Mouse (Mus musculus) urinary bladder, postnatal 25 days (tissue): ENCODE results near the gene Eya2.
"Not testable (repeated sequence)": the region's sequence is repeated elsewhere in the genome, so short reads cannot be mapped to it uniquely, and the experiment has no call there.

Source experiments
- DNase-seq: peaks from one replicate; pipeline ENCODE4 v3.0.0; 2022; ENCODE audit warnings: low spot score

The Eya2 gene

DNA sequence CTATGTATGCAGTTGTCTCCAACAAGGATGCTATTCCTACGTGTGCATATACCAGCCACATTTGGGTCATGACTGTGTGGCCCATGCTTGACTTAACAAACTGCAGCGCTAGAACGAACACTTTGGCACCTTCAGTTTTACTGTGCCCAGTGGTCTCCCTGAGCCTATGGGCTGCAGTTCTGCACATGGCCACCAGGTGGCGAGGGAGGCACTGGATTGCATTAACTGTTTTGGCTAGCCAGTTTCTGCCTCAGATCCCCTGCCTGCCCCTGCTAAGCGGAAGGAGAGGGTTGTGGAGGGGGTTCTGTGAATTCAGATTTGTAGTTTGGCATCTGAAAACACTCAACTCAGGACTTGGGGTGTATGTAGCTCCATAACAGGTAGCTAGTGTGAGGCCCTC is 187.5 kb downstream of the Eya2 start:
- peak; percentile 66 for DNase-seq

DNA sequence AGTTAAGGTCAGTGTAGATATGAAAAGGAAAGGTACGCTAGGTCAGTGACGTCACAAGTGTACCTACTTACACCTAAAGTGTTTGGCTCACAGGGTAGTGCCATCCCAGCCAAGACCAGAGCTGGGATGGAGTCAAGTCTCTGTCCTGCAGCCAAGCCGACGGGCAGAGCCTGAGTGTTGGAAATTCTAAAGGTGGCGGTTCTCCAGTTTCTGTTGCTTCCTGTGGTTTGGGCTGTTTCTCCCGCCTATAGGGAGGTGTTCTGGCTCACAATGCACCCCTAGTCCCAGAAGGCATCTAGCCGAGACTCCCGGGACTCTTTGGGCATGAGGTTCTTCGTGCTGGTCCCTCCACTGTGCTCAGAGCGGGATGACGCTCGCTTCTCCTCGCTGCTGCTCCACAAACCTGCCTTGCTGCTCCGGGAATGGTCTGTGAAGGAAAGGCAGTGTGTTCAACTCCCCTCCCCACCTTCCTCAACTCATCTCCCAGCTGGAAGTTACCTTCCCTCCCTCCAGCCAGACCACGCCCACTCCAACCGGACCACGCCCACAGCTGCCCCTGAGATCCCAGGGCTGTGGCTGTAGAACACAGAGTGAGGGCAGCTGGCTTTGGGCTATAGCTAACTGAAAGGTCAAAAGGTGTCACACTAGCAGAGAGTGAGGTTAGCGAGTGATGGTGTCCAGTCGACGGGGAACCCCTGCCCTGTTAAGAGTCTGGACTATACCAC is 190.6 kb downstream of the Eya2 start:
- DNase-seq = no peak

DNA sequence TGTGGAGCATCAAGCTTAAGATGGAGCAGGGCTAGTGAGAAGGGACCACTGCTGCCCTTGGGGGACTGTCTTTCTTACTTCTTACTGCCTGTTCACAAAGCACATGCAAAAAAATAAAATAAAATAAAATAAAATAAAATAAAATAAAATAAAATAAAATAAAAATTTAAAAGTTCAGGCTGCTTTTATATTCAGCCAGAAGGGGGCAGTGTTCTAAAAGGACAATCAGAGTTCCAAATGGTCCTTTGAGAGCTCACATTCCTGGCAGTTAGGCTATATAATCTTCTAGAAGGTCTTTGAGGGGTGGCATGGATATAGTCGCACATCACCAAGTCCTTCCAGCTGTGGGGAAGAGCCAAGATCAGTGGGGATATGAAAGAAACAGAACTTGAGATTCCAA is 191.6 kb downstream of the Eya2 start:
- no peak for DNase-seq

DNA sequence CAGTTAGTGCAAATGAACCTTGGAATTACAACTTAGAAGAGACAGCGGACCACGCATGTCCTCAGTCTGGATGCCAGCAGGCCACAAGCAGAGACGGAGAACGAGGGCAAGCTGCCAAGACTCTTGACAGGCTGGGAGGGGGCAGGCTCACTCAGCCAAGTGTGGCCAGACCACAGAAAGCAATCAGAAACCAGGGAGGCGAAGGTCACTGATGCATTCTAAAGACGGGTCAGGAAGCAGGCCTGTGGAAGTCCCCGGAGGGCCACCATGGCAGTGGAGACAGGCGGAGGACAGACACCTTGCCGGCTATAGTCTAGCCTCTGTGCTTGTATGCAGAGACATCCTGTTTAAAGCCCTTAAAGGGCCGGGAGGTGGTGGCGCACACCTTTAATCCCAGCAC is 193.2 kb downstream of the Eya2 start:
- no peak for DNase-seq

DNA sequence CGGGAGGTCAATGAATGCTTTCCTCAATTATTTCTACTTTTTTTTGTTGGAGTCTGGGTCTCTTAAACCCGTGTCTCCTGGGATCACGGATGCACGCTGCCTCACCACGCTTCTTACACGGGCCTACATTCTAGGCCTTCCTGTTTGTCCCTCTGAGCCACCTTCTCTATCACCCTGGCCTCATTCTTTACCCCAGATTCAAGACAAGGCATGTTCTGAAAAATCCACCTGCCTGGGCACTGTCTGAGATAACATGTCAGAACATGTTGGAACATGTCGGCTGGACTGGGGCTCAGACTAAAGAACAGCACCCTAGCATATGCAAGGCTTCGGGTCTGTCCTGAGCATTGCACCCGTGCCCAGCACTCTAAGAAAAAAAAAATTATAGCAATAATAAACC is 194.0 kb downstream of the Eya2 start:
- no peak for DNase-seq

DNA sequence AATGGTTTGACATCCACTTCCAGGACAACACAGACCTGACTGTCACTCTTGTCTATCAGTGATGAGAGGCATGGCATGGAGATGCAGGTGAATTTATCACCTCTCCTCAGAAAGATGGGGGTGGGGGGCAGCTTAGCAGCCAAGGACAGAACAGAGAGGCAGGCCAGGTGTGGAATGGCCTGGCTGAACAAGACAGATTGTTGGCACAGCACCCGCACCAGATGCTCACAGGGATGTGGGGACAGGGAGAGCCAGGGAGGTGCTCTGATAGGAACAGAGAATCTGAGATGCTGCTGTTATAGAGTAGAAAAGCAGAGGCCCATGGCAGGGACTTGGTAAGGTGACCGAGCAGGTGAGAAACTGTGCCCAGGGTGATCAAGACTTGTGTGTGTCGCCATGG is 194.8 kb downstream of the Eya2 start:
- no peak for DNase-seq

DNA sequence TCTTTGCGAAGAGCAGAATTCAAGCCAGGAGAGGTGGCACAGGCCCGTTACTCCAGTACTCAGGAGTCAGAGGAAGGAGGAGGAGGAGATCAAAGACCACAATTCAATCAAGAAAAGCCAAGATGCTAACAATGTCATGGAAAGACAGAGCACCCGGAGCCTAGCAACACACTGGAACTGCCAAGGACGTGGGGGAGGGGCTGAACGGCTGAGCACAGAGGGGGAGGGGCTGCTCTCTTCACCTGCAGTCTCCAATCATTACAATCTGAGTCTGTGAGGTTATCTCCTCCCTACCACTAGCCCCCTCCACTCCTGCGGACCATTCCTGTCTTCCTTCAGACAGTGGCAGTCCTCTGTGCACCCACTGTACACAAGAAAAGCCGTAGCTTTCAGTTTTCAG is 196.2 kb downstream of the Eya2 start:
- no peak for DNase-seq

DNA sequence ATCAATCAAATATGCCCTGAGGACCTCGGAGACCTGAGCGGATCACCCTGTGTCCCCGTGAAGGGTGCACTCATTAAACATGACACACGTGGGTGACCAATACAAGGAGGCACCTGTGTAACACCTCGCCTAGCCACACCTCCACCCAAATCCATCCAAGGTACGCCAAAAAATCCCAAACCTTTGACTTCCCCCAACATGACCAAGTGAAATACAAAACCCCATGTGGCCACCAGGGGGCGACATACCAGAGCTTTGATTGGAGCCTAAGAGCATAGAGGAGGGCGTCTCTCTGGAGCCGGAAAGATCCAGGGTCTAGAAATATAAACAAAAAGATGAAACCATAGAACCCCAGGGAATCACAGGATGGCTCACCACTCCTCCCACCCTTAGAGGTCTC is 196.8 kb downstream of the Eya2 start:
- DNase-seq = peak; percentile 52

DNA sequence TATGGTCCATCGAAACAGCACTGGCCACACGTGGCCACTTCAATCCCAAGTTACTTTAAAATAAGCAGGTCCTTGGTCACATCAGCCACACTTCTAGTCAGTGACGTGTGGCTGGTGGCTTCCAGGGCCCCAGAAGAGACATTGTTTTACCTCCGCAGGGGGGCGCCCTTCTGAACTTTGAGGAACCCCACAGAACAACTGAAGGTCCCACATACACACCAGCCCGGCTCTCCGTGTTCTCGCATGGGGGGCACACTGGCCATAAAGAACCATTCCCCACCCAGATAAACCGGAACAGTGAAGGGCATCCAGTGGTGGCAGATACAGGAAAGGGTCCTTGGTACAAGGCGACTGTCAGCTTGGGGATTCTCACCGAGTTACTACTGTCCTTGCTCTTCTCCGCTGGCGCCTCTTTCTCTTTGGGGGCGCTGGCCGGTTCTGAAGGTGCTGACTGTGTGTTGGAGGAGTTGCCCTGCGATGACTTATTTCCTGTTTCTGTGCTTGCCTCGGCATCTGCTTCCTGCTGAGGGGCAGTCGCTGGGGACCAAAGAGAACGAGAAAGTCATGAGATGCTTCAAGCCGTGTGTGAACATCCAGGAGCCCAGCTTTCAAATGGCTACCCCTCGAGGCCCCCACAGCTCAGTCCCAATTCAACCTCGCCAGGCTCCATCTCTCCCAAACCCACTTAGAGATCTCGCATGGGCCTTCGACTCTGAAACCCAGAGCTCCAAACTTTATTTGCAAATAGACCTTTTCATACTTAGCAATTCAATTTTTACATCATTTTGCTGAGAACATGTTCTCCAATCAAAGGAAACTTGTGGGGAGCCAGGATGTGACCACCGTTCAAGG is 197.8 kb downstream of the Eya2 start:
- no peak for DNase-seq

DNA sequence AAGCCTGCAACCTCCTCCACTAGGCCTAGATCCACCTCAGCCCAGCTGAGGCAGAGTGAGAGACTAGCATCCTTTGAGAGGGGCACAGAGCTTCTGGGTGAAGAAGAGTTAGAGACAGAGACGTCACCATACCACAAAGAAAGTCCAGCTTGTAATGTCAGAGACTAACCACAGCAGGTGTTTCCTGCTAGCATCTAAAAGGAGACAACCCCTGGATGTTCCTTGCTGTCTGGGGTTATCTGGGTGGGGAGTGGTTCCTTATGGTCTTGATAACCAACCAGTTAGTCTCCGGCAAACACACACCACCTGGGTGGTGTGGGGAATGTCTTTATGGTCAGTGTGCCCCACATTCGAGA is 198.4 kb downstream of the Eya2 start:
- no peak for DNase-seq

DNA sequence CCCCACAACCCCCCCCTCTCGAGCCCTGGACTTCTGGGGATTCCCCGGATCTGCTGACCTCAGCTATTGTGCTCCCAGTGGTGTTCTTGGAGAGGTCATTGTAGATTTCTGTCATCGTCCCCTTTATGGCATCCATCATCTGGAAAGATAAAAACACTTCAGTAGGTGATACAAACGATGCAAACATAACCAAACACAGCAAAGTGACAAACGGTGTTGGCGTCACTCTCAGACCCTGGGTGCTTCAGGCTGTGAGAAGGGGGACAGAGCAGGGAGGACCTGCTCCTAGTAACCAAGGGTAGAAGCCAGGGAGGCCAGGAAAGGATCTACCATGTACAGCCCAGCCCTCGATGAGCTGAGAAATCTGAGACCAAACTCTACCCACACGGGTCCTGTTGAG is 203.0 kb downstream of the Eya2 start:
- DNase-seq = no peak

DNA sequence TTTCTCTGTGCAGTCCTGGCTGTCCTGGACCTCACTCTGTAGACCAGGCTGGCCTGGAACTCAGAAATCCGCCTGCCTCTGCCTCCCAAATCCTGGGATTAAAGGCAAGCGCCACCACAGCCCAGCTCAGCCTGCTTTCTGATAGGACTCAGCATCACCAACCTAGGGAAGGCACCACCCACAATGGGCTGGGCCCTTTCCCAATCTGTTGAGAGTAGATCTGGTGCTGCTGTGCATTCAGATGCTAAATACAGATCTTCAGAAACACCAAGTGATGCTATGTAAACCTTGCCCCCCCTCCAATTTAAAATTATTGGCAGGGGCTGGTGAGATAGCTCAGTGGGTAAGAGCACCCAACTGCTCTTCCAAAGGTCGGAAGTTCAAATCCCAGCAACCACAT is 205.3 kb downstream of the Eya2 start:
- DNase-seq = not testable (repeated sequence)

DNA sequence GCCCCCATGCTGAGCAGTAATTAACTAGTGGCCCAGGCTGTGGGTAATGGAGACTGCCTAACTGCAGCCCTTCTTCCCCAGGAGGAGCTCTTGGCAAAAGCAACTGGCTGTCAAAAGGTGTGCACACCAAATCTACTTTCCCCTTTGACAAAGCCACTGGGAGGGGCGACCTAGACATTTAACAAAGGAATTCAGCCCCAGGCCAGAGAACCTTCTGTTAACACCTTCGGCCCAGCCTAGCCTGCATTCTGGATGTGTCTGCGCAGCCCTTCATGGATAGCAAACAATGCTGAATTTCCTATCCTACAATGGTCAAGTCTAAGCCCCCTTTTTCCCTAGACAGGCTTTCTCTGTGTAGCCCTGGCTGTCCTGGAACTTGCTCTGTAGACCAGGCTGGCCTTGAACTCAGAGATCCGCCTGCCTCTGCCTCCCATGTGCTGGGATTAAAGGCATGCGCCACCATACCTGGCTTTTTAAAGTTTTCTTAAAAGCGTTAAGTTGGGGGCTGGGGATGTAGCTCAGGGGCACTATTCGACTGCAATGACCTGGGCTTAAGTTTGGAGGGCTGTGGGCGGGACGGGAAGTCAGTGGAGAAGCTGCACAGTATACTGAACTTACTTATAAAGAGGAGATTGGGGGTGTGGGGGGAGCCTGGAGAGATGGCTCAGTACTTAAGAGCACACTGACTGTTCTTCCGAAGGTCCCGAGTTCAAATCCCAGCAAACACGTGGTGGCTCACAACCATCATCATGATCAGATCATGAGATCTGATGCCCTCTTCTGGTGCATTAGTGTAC is 213.5 kb downstream of the Eya2 start:
- no peak for DNase-seq

DNA sequence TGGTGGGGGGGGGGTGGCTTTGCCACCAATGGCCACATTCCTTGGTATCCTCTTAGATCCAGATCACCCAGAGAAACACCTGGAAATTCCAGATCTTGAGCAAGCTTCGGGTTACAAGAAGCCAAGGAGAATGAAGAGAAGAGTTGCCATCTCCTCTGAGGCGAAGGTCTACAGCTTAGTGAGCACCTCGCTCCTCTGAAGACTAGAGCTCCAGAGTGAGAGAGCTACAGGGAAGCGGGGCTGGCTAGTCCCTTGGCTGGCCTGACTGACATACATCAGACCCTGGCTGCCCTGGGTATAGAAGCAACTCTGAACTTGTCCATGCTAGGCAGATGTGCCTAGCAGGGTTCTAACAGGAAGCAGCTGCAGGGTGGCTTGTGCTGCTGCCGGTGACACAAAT is 214.3 kb downstream of the Eya2 start:
- DNase-seq = no peak

DNA sequence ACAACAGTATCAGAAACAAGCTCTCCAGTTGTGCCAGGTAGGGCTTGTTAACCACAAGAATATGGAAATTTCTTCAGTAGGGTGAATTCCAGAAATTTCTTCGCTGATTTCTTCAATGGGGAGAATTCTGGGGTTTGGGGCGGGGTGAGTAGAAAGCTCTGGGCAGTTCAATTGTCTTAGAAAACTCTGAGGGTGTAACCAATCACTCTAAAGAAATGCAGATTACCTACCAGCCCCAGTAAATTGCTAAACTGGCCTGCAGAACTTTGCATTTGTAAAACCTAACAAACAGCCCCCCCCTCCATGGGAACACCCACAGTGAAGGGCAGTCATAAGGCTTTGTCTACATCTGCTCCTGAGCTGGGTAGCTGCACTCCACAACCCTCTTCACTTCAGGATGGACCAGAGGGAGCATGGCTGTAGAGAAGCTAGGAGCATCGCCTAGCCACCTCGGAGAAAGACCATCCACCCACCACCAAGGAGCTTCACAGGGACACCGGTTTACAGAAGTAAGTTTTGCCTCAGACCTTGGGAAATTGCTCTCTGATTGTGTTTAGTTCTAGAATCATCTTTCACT is 215.2 kb downstream of the Eya2 start:
- no peak for DNase-seq

DNA sequence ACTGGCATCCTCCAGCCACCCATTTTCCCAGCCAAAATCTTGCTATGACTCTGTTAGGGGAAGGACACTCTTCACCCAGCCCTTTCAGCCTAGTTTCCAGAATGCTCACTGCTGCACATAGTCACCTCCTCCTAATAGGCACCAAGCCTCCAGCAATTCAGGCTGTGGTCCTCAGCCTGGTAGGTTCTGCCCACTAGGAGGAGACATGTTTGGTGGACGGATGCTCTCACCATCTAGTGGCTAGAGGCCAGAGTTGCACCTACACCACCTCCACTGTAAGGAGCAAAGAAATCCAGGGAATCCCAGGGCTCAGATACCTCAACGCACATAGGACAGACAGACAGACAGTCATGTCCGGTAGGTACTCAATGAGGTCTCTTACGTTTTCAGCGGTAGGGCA is 216.7 kb downstream of the Eya2 start:
- peak; percentile 49 for DNase-seq

DNA sequence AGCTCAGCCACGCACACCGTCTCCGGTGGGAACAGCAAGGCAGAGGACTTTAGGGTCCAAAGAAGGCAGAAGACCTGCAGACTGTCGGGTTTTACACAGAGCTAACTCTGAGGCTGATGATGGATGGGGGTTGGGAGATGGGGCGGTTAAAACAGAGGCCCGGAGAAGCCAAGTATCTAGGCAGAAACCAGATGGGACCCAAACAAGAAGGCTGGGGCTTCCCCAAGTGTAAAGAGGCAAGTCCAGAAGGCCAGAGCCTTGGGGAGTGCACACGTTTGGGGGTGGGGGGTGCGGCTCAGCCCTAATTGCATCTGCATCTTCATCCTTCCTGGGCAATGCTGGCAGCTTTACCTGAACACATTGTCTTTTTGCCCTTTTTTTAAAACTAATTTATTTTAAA is 218.1 kb downstream of the Eya2 start:
- no peak for DNase-seq

DNA sequence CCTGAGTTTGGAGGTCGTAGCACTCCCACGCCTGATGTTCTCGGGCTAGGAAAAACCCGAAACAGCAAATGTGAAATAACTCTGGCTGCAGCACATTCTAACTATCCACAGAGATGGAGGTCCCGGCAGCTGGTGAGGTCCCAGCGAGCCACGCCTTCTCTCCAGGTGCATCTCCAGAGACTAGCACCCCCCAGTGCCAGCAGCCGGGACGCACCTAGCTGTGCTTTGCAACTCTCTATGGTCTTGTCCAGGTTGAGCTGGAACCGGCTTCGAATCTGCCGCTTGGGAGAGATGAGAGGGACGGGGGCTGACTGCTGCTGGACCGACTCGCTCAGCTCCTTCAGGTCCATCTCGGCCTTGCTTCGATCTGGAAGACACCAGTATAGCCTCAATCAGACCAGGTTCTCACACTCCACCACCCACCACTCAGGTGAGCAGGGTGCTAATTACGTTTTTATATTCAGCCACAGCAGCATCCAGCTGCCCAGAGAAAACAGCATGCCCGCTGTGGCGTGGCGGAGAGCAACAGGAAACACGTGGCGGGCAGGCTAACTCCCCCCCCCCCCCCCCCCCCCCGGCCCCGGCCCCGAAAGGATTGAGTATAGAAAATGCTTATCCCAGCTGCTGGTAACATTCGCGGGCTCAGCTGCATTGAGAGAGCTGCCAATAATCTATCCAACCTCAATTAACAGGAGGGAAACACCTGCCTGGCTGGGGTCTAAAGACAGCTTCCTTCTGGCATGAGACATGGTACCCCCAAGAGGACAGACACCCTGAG is 220.5 kb downstream of the Eya2 start:
- DNase-seq = no peak

DNA sequence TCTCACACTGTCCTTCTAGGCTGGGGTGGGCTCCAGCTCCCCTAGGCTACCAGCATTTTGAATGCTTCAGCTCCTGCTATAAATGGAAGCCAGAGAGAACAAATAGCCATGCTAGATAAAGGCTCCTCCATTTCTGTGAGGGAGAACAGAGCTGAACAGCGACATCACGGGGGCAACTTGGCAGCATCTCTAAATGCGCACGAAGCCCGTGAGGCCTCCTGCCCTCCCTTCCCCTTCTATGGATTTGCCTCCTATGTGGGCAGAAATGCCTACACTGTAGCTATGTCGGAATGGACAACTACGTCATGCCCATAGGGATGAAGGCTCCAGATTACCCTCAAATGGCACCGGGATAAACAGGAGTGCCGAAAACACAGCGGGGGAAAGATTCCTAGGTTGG is 222.6 kb downstream of the Eya2 start:
- DNase-seq = no peak

DNA sequence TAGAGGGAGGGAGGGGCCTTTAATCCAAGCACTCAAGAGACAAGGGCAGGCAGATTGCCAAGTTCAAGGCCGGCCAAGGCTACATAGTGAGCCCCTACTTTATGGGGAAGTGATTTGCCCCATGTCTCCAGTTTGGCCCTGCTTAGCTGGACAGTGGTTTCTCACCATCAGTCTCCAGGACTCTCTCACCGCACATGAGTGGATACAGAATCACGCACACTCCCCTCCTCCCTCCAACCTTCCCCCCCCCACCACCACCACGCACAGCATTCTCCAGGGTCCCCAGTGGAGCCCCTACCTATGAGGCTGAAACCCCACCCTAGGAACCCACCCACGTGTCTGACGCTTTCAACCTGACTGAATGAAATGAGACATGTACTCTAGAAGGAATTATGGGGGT is 223.7 kb downstream of the Eya2 start:
- DNase-seq = no peak

DNA sequence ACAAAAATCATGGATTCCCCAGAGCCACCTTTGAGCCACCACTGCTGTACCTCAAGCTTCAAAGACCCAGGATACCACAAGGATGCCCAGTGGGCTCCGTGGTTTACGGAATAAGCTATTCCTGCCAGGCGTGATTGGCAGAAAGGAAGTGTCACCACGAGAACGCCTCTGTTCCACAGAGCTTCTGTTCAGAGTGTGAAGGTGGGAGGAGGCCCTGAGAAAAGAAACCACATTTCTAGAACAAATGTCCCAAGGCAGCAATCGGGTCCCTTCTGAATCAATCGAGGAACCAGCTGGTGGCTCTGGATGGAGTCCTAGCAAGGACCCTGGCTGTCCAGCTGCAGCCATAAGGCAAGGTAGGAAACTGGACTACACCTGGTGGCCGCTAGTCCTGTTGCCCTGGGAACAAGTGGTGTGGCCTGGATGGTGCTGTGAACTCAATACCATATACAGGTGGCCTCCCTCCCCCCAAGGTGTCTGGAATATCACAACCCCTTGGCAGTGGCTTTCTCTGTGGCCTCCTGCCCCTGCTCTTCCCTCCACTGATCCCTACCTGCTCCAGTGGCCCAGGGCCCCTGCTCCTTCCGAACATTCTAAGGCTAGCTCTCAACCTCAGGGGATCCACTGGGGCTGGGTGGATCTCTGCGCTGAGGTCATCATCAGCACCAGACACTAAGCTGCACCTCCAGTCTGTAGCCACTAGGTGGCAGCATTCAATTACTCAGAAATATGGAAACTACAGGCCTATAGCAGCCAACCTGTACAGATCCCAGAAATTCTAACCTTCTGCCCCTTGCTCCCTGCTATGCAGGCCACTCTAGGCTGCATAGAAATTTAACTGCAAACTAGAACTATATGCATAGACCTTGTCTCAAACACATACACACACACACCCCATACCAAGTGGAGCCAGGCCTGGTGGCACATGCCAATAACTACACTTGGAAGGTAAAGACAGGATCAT is 224.4 kb downstream of the Eya2 start:
- DNase-seq = peak; percentile 52
